Comparison of ENCODE assay signal across 18 mouse cellular contexts in the genomic region with DNA sequence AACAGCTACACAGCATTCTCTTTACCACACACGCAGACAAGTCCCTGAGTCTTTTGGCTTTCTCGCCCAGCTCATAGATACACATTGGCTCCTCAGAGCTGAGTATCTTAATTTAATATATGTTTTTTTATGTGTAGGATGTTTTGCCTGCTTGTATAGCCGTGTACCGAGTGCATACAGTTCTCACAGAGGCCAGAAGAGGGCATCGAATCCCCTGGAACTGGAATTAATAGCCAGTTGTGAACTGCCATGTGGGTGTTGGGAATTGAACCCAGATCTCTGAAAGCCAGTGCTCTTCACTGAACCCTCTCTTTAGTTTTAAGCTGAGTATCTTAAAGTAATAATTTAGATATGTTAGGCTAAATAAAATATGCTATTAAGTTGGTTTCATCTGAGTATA. TPM values are rescaled to one million over a fixed set of nuclear protein-coding genes. Genes with fewer than 3 reads are reported as not detected.
A peak's percentile ranks its signal among the peaks of the same experiment; 100 is the strongest.
DNase-seq lines count a peak whose midpoint lies in the region; ATAC-seq and TF ChIP-seq lines count a peak whose summit lies in the region.
"Had no signal": no experiment of that assay in that cellular context is flagged by ENCODE, and none has a peak within 500 bp of the region (broad histone marks: within the 10 kb centered on the region; RNA-seq: fewer than 3 reads in every experiment).

No protein-coding gene starts in this region.

- peaks cover 9% of the 10 kb centered on the region; the same call in 1 of the 2 replicates for H3K4me1 ChIP-seq in lung, embryonic 14.5 days (ENCODE audit: insufficient read depth)
- H3K4me1 ChIP-seq in ES-Bruce4 (ENCODE audit: control insufficient read depth, insufficient read depth, low read length), result peaks cover 2% of the 10 kb centered on the region

- H3K27me3 ChIP-seq in lung, embryonic 14.5 days (ENCODE audit: insufficient read depth, low read length), result no peaks in the 10 kb centered on the region
- no peaks in the 10 kb centered on the region for H3K27me3 ChIP-seq in ES-Bruce4 (ENCODE audit: control insufficient read depth, insufficient read depth, low read length, poor library complexity, severe bottlenecking)
- H3K27me3 ChIP-seq: megakaryocyte, embryonic 14.5 days had no signal

- no peak for TF ChIP-seq POLR2A in ES-Bruce4 (IDR thresholded peaks at IDR 0.05; ENCODE audit: insufficient read depth, low read length)

- intact Hi-C loops in gastrocnemius, adult 2 months (cut with DNase I), result loop anchor here (10.0 kb wide), 1 partner anchor 120 kb away; the partner anchor contains the start of gene Vsig10l

- no peak overlapping the region for H3K9ac ChIP-seq in lung, embryonic 14.5 days
- no peak overlapping the region for H3K9ac ChIP-seq in ES-Bruce4 (ENCODE audit: low read depth, poor library complexity, severe bottlenecking)

- H3K4me2 ChIP-seq in lung, embryonic 14.5 days, result no peak overlapping the region

- no peak for TF ChIP-seq EP300 in ES-Bruce4 (IDR thresholded peaks at IDR 0.05; ENCODE audit: insufficient read depth, low read depth, low read length)

- no peak overlapping the region for H3K27ac ChIP-seq in gastrocnemius, adult 2 months
- no peak overlapping the region for H3K27ac ChIP-seq in lung, embryonic 14.5 days (ENCODE audit: low read depth)
- H3K27ac ChIP-seq in ES-Bruce4 (ENCODE audit: insufficient read depth, low read length), result no peak overlapping the region
- H3K27ac ChIP-seq: heart, embryonic 10.5 days had no signal

- peak; percentile 22; the same call in 1 of the 2 replicates for TF ChIP-seq CTCF in gastrocnemius, adult 2 months (IDR thresholded peaks at IDR 0.05)
- TF ChIP-seq CTCF in lung, embryonic 14.5 days (IDR thresholded peaks at IDR 0.05; ENCODE audit: low read depth), result peak; percentile 39
- TF ChIP-seq CTCF in ES-Bruce4 (IDR thresholded peaks at IDR 0.05; ENCODE audit: low read depth, low read length), result peak; percentile 22

- WGBS in lung, embryonic 14.5 days, result 89% methylated on average over 5 of the region's 5 CpGs

- H3K36me3 ChIP-seq in lung, embryonic 14.5 days (ENCODE audit: insufficient read depth), result peaks cover 59% of the 10 kb centered on the region
- peaks cover 48% of the 10 kb centered on the region for H3K36me3 ChIP-seq in ES-Bruce4 (ENCODE audit: control insufficient read depth, insufficient read depth, low read length, poor library complexity, severe bottlenecking)

- H3K9me3 ChIP-seq in lung, embryonic 14.5 days (ENCODE audit: low read depth, low read length), result no peaks in the 10 kb centered on the region
- no peaks in the 10 kb centered on the region for H3K9me3 ChIP-seq in ES-Bruce4 (replicated peaks; ENCODE audit: control insufficient read depth, insufficient read depth, low read length, poor library complexity, severe bottlenecking)
- H3K9me3 ChIP-seq: heart, embryonic 10.5 days; megakaryocyte, embryonic 14.5 days had no signal

- DNase-seq in gastrocnemius, adult 2 months, result no peak
- no peak for DNase-seq in gastrocnemius, adult 8-10 months (ENCODE audit: low spot score in 2 of 2)
- peak; percentile 23 for DNase-seq in lung, embryonic 14.5 days
- DNase-seq in lung, postnatal 14 days, result no peak
- DNase-seq in induced T-regulatory cell, adult 2 months (ENCODE audit: low read depth), result peak; percentile 29
- DNase-seq in spleen, postnatal 10 days (ENCODE audit: low spot score in 2 of 2), result no peak
- no peak for DNase-seq in Muller cell, postnatal 12 days (ENCODE audit: inconsistent ontology term)
- DNase-seq: adrenal gland, adult 2 months; kidney, adult 9 months had no signal

- no peak for ATAC-seq in lung, embryonic 14.5 days (ENCODE audit: insufficient read depth)

- no peak overlapping the region for H3K4me3 ChIP-seq in gastrocnemius, adult 2 months
- H3K4me3 ChIP-seq in lung, embryonic 14.5 days (ENCODE audit: low read depth, low read length), result no peak overlapping the region
- H3K4me3 ChIP-seq in ES-Bruce4 (ENCODE audit: low read depth, low read length), result no peak overlapping the region
- H3K4me3 ChIP-seq: erythroblast, embryonic 14.5 days; heart, embryonic 10.5 days; megakaryocyte, embryonic 14.5 days; myocyte had no signal

RNA-seq across cellular contexts. Expression of gene Zfp719, which starts 5.4 kb away (rescaled TPM):
- total RNA-seq in gastrocnemius, adult 2 months (2021), result 1 to 10 TPM; 3.1 to 4.9 TPM
- total RNA-seq in gastrocnemius, adult 8-10 months (2022), result 1 to 10 TPM; 3.6 to 3.9 (median 3.8) TPM
- polyA plus RNA-seq in lung, embryonic 14.5 days (2014; fragmentation: Nextera tagmentation; extraction: Ambion mirVana), result 14.6 and 15.1 TPM in 2 replicates
- 6.9 and 9.4 TPM in 2 replicates for polyA plus RNA-seq in ES-Bruce4 (2011; ENCODE audit: insufficient read depth, insufficient read length, low read depth, missing spikeins)
- polyA plus RNA-seq: erythroblast, embryonic 14.5 days had no signal

RNA-seq across cellular contexts. Expression of gene Zfp819, which starts 22.2 kb away (rescaled TPM):
- not detected for total RNA-seq in gastrocnemius, adult 2 months (2021)
- total RNA-seq in gastrocnemius, adult 8-10 months (2022), result not detected
- 0.23 and 0.33 TPM in 2 replicates for polyA plus RNA-seq in lung, embryonic 14.5 days (2014; fragmentation: Nextera tagmentation; extraction: Ambion mirVana)
- polyA plus RNA-seq in ES-Bruce4 (2011; ENCODE audit: insufficient read depth, insufficient read length, low read depth, missing spikeins), result 3.1 and 3.4 TPM in 2 replicates
- total RNA-seq: adrenal gland, adult 2 months; hematopoietic stem cell, adult 5-6 weeks had no signal
- polyA plus RNA-seq: adrenal gland, adult 2 months; myocyte had no signal

RNA-seq across cellular contexts. Expression of gene Zfp658, which starts 22.7 kb away (rescaled TPM):
- total RNA-seq in gastrocnemius, adult 2 months (2021), result under 1 TPM; 0.36 to 0.43 TPM
- total RNA-seq in gastrocnemius, adult 8-10 months (2022), result under 1 TPM; 0.16 to 0.43 (median 0.33) TPM
- polyA plus RNA-seq in lung, embryonic 14.5 days (2014; fragmentation: Nextera tagmentation; extraction: Ambion mirVana), result 4.9 and 5.3 TPM in 2 replicates
- 1.7 and 2.2 TPM in 2 replicates for polyA plus RNA-seq in ES-Bruce4 (2011; ENCODE audit: insufficient read depth, insufficient read length, low read depth, missing spikeins)
- polyA plus RNA-seq: erythroblast, embryonic 14.5 days had no signal

RNA-seq across cellular contexts. Expression of gene Cd33, which starts 40.6 kb away (rescaled TPM):
- 1 to 10 TPM; 1.4 TPM for total RNA-seq in gastrocnemius, adult 2 months (2021)
- under 1 TPM; 0.10 to 0.75 (median 0.52) TPM for total RNA-seq in gastrocnemius, adult 8-10 months (2022)
- polyA plus RNA-seq in lung, embryonic 14.5 days (2014; fragmentation: Nextera tagmentation; extraction: Ambion mirVana), result 1.8 and 2.0 TPM in 2 replicates
- polyA plus RNA-seq in ES-Bruce4 (2011; ENCODE audit: insufficient read depth, insufficient read length, low read depth, missing spikeins), result 0.12 TPM in 1 of 2 replicates, not detected in the other
- polyA plus RNA-seq: erythroblast, embryonic 14.5 days had no signal

RNA-seq across cellular contexts. Expression of gene Ceacam18, which starts 49.7 kb away (rescaled TPM):
- total RNA-seq in gastrocnemius, adult 2 months (2021), result not detected
- total RNA-seq in gastrocnemius, adult 8-10 months (2022), result not detected
- polyA plus RNA-seq in lung, embryonic 14.5 days (2014; fragmentation: Nextera tagmentation; extraction: Ambion mirVana), result not detected in 2 replicates
- not detected in 2 replicates for polyA plus RNA-seq in ES-Bruce4 (2011; ENCODE audit: insufficient read depth, insufficient read length, low read depth, missing spikeins)
- total RNA-seq: adrenal gland, adult 2 months; common myeloid progenitor, adult 5-6 weeks; hematopoietic stem cell, adult 5-6 weeks had no signal
- polyA plus RNA-seq: adrenal gland, adult 2 months; erythroblast, embryonic 14.5 days; frontal cortex, adult 2 months; heart, embryonic 10.5 days; limb, embryonic 14.5 days; myocyte had no signal

Comparison
In these comparisons a context has a peak if more than half of its experiments do, and no peak if none do; other contexts are left out.
1. DNase-seq: peak in lung, embryonic 14.5 days (single experiment) and induced T-regulatory cell, adult 2 months (single experiment); none in gastrocnemius, adult 2 months (single experiment), gastrocnemius, adult 8-10 months (0 of 2), lung, postnatal 14 days (single experiment), spleen, postnatal 10 days (0 of 2) and Muller cell, postnatal 12 days (single experiment).
2. Peak in every context shown above with its lines, with median percentiles within 50 percentile points of each other: CTCF ChIP-seq.